Mouse (Mus musculus): ENCODE measurements around the gene Gm10097.

DNA sequence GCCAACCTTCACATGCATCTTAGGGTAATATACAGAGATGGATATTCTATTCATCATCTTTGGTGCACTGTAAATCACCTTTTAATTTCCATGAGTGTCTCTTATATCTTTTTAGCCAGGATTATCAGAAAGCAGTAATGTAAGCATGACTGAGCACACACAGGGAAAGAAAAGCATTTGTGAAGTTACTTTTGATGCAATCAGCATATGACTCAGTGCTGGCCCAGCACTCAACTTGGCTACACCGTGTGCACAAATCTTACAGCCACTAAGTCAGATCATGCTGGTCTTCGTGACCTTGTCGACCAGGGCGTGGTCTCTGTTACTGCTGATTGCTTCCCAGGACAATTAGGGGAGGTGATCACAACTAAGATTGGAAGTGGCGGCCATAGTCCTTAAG lies 16.8 kb downstream of the Gm10097 start:
- no peak for TF ChIP-seq CHD2 (IDR thresholded peaks at IDR 0.05; ENCODE audit: low read depth, low read length)
- TF ChIP-seq HCFC1 (IDR thresholded peaks at IDR 0.05; ENCODE audit: borderline replicate concordance, insufficient read depth, low read length) = no peak
- TF ChIP-seq ZNF384 (IDR thresholded peaks at IDR 0.05; ENCODE audit: low read depth, low read length) = no peak
- no peak for TF ChIP-seq ZC3H11A (IDR thresholded peaks at IDR 0.05; ENCODE audit: borderline replicate concordance, low read depth, low read length)
- no peak for TF ChIP-seq MAFK (IDR thresholded peaks at IDR 0.05; ENCODE audit: insufficient read depth, low read depth, low read length)
